Mouse (Mus musculus): ENCODE data around the gene Myef2. TPM values are rescaled to one million over a fixed set of nuclear protein-coding genes. Genes with fewer than 3 reads are reported as not detected.

Myef2 gene
- polyA plus RNA-seq (2014; fragmentation: Nextera tagmentation; extraction: Ambion mirVana), result 65.6 and 66.4 TPM in 2 replicates

- H3K4me3 ChIP-seq (ENCODE audit: control insufficient read depth in 1 of 2, insufficient read depth in 1 of 2, low read depth in 1 of 2, low read length in 2 of 2), result peak within 1 kb of the TSS; percentile 82 to 87
- H3K9me3 ChIP-seq (ENCODE audit: control insufficient read depth, low read length), result no peaks in the 10 kb centered on the region
- peak within 1 kb of the TSS; percentile 75 to 90 for H3K27ac ChIP-seq (replicated peaks in 1 of 2; ENCODE audit: control insufficient read depth in 1 of 2, insufficient read depth in 1 of 2, low read depth in 2 of 2, low read length in 2 of 2)
- peak within 1 kb of the TSS; percentile 77 for H3K4me2 ChIP-seq (ENCODE audit: low read length)
- under 1% methylated on average over 40 of the region's 48 CpGs for WGBS
- peaks cover 3 to 29% of the 10 kb centered on the region in 2 experiments for H3K4me1 ChIP-seq (ENCODE audit: control insufficient read depth in 2 of 2, insufficient read depth in 2 of 2, low read length in 2 of 2)
- H3K9ac ChIP-seq (ENCODE audit: low read length), result peak within 1 kb of the TSS; percentile 96
- H3K27me3 ChIP-seq (ENCODE audit: control insufficient read depth, insufficient read depth, low read length), result no peaks in the 10 kb centered on the region
- no peaks in the 10 kb centered on the region for H3K36me3 ChIP-seq (ENCODE audit: control insufficient read depth, insufficient read depth, low read length)
- ATAC-seq (ENCODE audit: insufficient number of reproducible peaks, insufficient read depth, low FRiP score, low read depth), result peak; percentile 82
Observed at GRCm38 (mm10) chr2:125123477-125123852, at the start of gene Myef2. Gene Myef2 (minus strand): TSS chr2:125123661.

- no peak for ATAC-seq (ENCODE audit: insufficient number of reproducible peaks, insufficient read depth, low FRiP score, low read depth)
- WGBS, result 79% methylated on average over 4 of the region's 4 CpGs
- Histone ChIP-seq H3K27ac (replicated peaks in 1 of 2; ENCODE audit: control insufficient read depth in 1 of 2, insufficient read depth in 1 of 2, low read depth in 2 of 2, low read length in 2 of 2) (no peak overlapping the region), H3K4me2 (ENCODE audit: low read length) (no peak overlapping the region), H3K4me1 (ENCODE audit: control insufficient read depth in 2 of 2, insufficient read depth in 2 of 2, low read length in 2 of 2) (no peaks in the 10 kb centered on the region), H3K9me3 (ENCODE audit: control insufficient read depth, low read length) (no peaks in the 10 kb centered on the region), H3K36me3 (ENCODE audit: control insufficient read depth, insufficient read depth, low read length) (no peaks in the 10 kb centered on the region), H3K27me3 (ENCODE audit: control insufficient read depth, insufficient read depth, low read length) (no peaks in the 10 kb centered on the region), H3K4me3 (ENCODE audit: control insufficient read depth in 1 of 2, insufficient read depth in 1 of 2, low read depth in 1 of 2, low read length in 2 of 2) (no peak overlapping the region), H3K9ac (ENCODE audit: low read length) (no peak overlapping the region)
Observed at GRCm38 (mm10) chr2:125162012-125162470, 38.6 kb upstream of the Myef2 start.

DNA sequence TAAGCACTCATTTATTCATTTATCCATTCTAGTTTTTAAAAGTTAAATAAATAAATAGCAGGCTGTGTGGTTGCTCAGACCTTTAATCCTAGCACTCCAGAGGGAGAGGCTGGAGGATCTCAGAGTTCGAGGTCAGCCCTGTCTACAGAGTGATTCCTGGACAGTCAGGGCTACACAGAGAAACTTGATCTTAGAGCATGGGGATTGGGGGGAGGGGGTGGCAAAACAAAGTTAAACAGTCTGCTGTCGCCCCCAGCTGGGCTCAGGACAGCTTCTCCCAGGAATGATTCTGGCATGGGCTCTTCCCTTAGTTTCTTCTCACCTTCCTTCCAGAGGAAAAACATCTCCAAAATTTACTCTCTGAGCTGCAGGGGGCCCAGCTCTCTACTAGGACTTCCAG is 32.0 kb upstream of the Myef2 start:
- Histone ChIP-seq H3K9me3 (ENCODE audit: control insufficient read depth, low read length) (no peaks in the 10 kb centered on the region), H3K4me3 (ENCODE audit: control insufficient read depth in 1 of 2, insufficient read depth in 1 of 2, low read depth in 1 of 2, low read length in 2 of 2) (no peak overlapping the region), H3K36me3 (ENCODE audit: control insufficient read depth, insufficient read depth, low read length) (no peaks in the 10 kb centered on the region), H3K27me3 (ENCODE audit: control insufficient read depth, insufficient read depth, low read length) (no peaks in the 10 kb centered on the region), H3K4me2 (ENCODE audit: low read length) (no peak overlapping the region), H3K27ac (replicated peaks in 1 of 2; ENCODE audit: control insufficient read depth in 1 of 2, insufficient read depth in 1 of 2, low read depth in 2 of 2, low read length in 2 of 2) (no peak overlapping the region), H3K4me1 (ENCODE audit: control insufficient read depth in 2 of 2, insufficient read depth in 2 of 2, low read length in 2 of 2) (no peaks in the 10 kb centered on the region), H3K9ac (ENCODE audit: low read length) (no peak overlapping the region)
- no peak for ATAC-seq (ENCODE audit: insufficient number of reproducible peaks, insufficient read depth, low FRiP score, low read depth)
- 10% methylated on average over 2 of the region's 2 CpGs for WGBS

GRCm38 (mm10) chr2:125154294-125154693 is 30.8 kb upstream of the Myef2 start:
- no peak overlapping the region for H3K9ac ChIP-seq (ENCODE audit: low read length)
- no peaks in the 10 kb centered on the region for H3K4me1 ChIP-seq (ENCODE audit: control insufficient read depth in 2 of 2, insufficient read depth in 2 of 2, low read length in 2 of 2)
- H3K4me2 ChIP-seq (ENCODE audit: low read length), result no peak overlapping the region
- ATAC-seq (ENCODE audit: insufficient number of reproducible peaks, insufficient read depth, low FRiP score, low read depth), result no peak
- no peaks in the 10 kb centered on the region for H3K9me3 ChIP-seq (ENCODE audit: control insufficient read depth, low read length)
- no peaks in the 10 kb centered on the region for H3K36me3 ChIP-seq (ENCODE audit: control insufficient read depth, insufficient read depth, low read length)
- WGBS, result 84% methylated on average over 9 of the region's 9 CpGs
- H3K4me3 ChIP-seq (ENCODE audit: control insufficient read depth in 1 of 2, insufficient read depth in 1 of 2, low read depth in 1 of 2, low read length in 2 of 2), result no peak overlapping the region
- no peaks in the 10 kb centered on the region for H3K27me3 ChIP-seq (ENCODE audit: control insufficient read depth, insufficient read depth, low read length)
- no peak overlapping the region for H3K27ac ChIP-seq (replicated peaks in 1 of 2; ENCODE audit: control insufficient read depth in 1 of 2, insufficient read depth in 1 of 2, low read depth in 2 of 2, low read length in 2 of 2)

GRCm38 (mm10) chr2:125152388-125152787 is 28.9 kb upstream of the Myef2 start, which contains the start of gene Slc12a1:
Gene Slc12a1 (plus strand): TSS chr2:125152505.
- ATAC-seq (ENCODE audit: insufficient number of reproducible peaks, insufficient read depth, low FRiP score, low read depth), result no peak
- no peak within 1 kb of the TSS for H3K27ac ChIP-seq (replicated peaks in 1 of 2; ENCODE audit: control insufficient read depth in 1 of 2, insufficient read depth in 1 of 2, low read depth in 2 of 2, low read length in 2 of 2)
- no peak within 1 kb of the TSS for H3K4me3 ChIP-seq (ENCODE audit: control insufficient read depth in 1 of 2, insufficient read depth in 1 of 2, low read depth in 1 of 2, low read length in 2 of 2)
- no peaks in the 10 kb centered on the region for H3K4me1 ChIP-seq (ENCODE audit: control insufficient read depth in 2 of 2, insufficient read depth in 2 of 2, low read length in 2 of 2)
- H3K9me3 ChIP-seq (ENCODE audit: control insufficient read depth, low read length), result no peaks in the 10 kb centered on the region
- no peak within 1 kb of the TSS for H3K9ac ChIP-seq (ENCODE audit: low read length)
- H3K27me3 ChIP-seq (ENCODE audit: control insufficient read depth, insufficient read depth, low read length), result no peaks in the 10 kb centered on the region
- H3K4me2 ChIP-seq (ENCODE audit: low read length), result no peak within 1 kb of the TSS
- no peaks in the 10 kb centered on the region for H3K36me3 ChIP-seq (ENCODE audit: control insufficient read depth, insufficient read depth, low read length)
- 77% methylated on average over 6 of the region's 6 CpGs for WGBS

DNA sequence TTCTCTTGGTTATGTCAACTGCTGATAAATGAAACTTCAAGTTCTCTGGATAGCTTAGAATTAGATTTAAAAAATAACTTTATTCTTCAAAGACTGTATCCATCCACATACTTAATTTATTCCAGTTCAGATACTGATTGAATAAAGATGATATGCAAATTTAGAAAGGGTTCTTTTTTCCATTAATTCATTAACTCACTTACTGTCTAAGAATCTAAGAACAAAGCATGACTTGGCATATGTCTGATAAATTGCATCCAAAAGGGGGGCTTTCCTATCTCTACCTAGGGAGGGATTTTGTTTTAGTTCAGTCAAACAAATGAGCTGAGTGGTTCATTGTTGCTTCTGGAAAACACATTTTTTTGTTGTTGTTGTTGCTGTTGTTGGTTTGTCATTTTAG is 18.9 kb upstream of the Myef2 start:
- Histone ChIP-seq H3K36me3 (ENCODE audit: control insufficient read depth, insufficient read depth, low read length) (no peaks in the 10 kb centered on the region), H3K4me2 (ENCODE audit: low read length) (no peak overlapping the region), H3K27ac (replicated peaks in 1 of 2; ENCODE audit: control insufficient read depth in 1 of 2, insufficient read depth in 1 of 2, low read depth in 2 of 2, low read length in 2 of 2) (no peak overlapping the region), H3K4me3 (ENCODE audit: control insufficient read depth in 1 of 2, insufficient read depth in 1 of 2, low read depth in 1 of 2, low read length in 2 of 2) (no peak overlapping the region), H3K9ac (ENCODE audit: low read length) (no peak overlapping the region), H3K27me3 (ENCODE audit: control insufficient read depth, insufficient read depth, low read length) (no peaks in the 10 kb centered on the region), H3K9me3 (ENCODE audit: control insufficient read depth, low read length) (no peaks in the 10 kb centered on the region), H3K4me1 (ENCODE audit: control insufficient read depth in 2 of 2, insufficient read depth in 2 of 2, low read length in 2 of 2) (no peaks in the 10 kb centered on the region)
- no peak for ATAC-seq (ENCODE audit: insufficient number of reproducible peaks, insufficient read depth, low FRiP score, low read depth)

GRCm38 (mm10) chr2:125136846-125137245 is 13.4 kb upstream of the Myef2 start:
- Histone ChIP-seq H3K27me3 (ENCODE audit: control insufficient read depth, insufficient read depth, low read length) (0 out of 2 replicates have a peak, but pooled peaks cover 4% of the 10 kb centered on the region), H3K4me3 (ENCODE audit: control insufficient read depth in 1 of 2, insufficient read depth in 1 of 2, low read depth in 1 of 2, low read length in 2 of 2) (peak overlapping the region in 1 of 2 experiments; percentile 35; a peak in 1 of 4 replicates), H3K9ac (ENCODE audit: low read length) (no peak overlapping the region), H3K4me1 (ENCODE audit: control insufficient read depth in 2 of 2, insufficient read depth in 2 of 2, low read length in 2 of 2) (peaks cover 6 to 7% of the 10 kb centered on the region in 2 experiments; a peak in 3 of 4 replicates), H3K27ac (replicated peaks in 1 of 2; ENCODE audit: control insufficient read depth in 1 of 2, insufficient read depth in 1 of 2, low read depth in 2 of 2, low read length in 2 of 2) (no peak overlapping the region), H3K9me3 (ENCODE audit: control insufficient read depth, low read length) (no peaks in the 10 kb centered on the region), H3K4me2 (ENCODE audit: low read length) (peak overlapping the region; percentile 96), H3K36me3 (ENCODE audit: control insufficient read depth, insufficient read depth, low read length) (no peaks in the 10 kb centered on the region)
- ATAC-seq (ENCODE audit: insufficient number of reproducible peaks, insufficient read depth, low FRiP score, low read depth), result no peak
- 21% methylated on average over 7 of the region's 7 CpGs for WGBS

All from heart, embryonic 14.5 days (tissue).